Mouse (Mus musculus) c-Kit-positive CD71-positive TER-119-negative erythroid progenitor cells, embryonic 14.5 days (primary cell): ENCODE measurements around the gene Yap1.

Experiments used
- DNase-seq: peaks from one replicate; pipeline ENCODE4 v3.0.0-alpha.2; 2013; ENCODE audit warnings: low read depth

The Yap1 gene

DNA sequence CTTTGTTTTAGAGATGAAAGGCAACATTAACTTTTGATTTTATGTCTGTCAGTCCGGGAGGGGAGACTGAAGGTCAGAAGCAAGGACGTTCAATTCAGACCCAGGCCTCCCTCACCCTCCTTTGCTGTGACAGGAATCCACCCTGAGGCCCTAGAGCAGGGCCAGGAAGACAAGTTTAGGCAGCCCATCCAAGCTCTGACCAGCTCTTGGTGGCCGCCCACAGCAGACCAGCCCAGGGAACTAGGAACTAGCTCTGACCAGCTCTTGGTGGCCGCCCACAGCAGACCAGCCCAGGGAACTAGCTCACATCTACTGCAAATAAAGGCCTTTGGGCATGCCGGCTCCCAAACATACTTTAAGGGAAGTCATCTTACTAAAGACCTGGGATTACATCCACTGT, 26.8 kb downstream of the Yap1 start:
- no peak for DNase-seq

DNA sequence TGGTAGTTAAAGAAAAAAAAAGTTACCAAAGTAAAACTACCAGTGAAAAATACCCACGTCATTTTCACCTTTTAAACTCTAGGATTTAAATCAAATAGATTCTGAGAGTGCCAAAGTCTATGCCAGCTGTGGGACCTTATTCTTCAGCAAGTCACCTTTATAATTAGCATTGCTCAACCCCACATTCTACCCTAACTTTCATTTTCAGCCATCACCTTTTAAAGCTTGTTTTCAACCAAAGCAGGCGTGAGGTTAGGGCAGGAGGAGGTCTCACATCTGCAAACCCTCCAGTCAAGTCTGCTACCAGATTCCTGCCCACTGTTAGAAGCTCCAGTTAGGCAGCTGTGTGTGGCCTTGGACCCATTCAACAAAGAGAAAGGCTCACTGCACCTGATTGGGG, 32.4 kb downstream of the Yap1 start:
- DNase-seq: no peak

DNA sequence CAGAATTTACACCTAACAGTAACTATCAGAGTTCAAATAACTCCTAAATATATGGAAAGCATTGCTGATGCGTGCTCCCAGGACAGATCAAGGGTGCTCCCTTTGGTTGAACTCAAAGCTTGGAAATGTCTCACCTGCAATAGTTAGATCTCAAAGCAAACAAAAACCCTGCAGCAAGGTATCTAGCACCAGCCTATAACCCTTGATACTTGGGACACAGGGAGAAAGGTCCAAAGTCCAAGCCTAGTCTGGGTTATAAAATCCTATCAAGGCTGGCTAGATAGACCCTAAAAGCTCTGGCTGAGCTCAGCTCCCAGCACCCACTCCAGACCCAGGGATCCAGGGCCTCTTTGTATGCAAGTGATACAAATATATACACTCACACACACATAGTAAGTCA, 36.4 kb downstream of the Yap1 start:
- no peak for DNase-seq

DNA sequence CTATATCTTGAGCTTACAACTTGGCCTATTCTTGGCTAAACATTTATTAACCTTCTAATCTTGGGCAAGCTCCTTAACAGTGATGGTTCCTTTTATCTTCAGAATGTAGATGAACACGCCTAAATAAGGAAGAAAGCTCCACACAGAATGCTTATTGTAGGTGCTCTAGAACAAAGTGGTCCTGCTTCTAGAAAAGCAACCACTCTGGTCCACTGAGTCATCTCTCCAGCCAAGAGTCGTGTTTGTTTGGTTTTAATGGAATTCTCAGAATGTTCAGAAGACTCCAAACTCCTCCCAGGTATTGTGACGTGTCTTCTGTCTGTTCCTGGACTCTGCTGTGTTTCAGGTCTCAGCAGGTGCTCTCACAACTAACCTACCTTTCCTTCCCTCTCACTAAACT, 38.8 kb downstream of the Yap1 start:
- DNase-seq: no peak

DNA sequence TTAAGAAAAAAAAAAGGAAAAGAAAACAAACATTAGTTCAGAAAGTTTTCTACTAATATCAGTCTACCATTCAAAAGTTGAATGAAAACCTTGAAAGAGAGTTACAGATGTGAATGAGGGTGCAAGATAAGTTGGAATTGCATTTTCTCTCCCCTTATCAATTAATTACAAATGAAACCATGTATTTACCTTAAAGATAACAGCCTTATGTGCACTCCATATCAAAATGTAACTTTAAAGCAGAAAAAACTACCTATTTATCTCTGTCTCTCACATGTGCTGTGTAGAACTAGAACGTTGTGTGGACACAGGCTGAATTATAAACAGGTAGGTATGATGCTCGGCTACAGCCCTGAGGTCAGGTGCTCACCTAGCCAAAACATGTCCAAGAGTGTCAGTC, 40.5 kb downstream of the Yap1 start:
- DNase-seq: peak; percentile 38

DNA sequence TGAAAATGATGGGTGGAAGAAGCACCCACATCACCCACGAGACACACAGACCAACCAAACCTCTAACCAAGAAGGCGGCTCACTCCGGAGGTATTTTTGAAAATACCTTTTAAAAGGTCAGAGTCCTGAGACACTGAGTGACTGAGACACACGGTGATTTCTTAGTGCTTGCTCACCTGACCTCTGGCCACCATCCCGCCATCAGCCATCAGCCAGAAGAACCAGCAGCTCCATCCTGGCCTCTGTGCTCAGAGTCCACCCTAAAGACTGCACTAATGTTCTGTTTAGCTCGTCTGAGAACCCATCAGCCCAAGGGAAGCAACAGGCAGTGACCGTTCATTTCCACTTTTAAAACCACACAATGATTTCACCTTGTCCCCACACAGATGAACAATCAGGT, 41.5 kb downstream of the Yap1 start:
- DNase-seq: no peak

DNA sequence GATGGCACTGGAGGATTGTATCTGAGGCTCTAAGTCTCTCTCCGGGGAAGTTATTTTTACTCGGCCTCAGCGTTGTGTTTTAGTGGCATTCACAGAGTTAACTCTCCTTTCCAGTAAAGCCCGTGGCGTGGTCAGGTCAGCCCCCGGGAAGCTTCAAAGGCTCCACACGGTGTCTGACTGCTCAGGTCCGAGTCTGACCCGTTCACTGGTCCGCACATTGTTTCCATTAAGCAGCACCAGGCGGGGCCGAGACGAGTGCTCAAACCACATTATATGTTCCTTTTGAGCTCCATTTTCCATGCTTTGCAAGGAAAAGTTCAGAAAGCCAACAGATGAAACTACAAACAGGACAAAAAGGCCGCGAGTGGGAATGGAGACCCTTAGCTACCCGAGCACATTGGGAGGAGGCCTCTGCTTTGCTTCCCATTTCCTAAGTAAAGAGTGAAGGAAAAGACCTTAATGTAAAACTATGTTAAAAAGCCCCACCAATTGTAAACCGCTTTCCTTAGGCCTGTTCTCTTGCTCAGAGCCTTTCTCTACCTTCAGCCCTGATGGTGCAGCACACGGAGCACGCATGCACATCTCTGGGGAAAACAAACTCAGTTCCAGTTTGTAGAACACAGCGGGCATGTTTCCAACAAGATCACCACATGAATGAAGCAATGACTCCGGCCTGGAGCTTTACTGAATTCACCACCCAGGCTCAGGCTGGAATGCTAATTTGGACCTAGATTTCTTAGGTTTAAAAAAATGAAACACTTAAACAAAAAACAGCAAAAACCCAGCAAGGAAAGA, 42.8 kb downstream of the Yap1 start:
- no peak for DNase-seq

DNA sequence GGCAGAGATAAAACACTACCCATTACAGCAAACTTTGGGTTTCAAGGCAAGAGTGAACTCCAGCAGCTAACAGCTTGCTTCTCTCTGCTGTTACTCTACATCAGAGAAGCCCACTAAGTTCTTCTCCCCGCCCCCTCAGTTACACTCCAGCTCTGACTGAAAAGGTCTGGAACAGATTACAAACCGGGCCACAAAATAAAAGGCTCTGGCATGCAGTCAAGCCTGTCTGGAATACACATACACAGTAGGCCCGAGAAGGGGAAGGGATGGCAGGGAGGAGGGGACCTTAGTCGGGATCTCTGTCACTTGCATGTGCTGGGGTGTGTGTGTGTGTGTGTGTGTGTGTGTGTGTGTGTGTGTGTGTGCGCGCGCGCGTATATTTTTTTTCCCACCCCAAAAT, 44.0 kb downstream of the Yap1 start:
- no peak for DNase-seq

DNA sequence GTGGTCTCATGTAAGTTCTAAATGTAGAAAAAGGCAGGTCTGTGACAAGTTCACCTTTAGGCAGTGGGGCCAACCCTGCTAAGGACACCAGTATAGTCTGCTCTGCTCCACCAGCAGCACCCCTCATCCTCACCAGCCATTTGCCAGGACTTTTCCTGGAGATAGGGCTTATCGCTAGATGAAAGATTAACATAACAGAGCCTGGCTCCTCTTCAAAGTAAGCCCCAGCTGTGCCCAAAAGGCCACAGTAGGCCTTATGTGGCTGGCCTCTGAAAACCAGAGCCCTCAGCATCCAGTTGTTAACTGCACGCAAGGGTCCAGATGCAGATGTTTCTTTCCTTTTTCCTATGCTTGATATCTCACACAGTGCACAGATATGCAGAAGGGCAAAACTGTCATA, 45.1 kb downstream of the Yap1 start:
- no peak for DNase-seq

DNA sequence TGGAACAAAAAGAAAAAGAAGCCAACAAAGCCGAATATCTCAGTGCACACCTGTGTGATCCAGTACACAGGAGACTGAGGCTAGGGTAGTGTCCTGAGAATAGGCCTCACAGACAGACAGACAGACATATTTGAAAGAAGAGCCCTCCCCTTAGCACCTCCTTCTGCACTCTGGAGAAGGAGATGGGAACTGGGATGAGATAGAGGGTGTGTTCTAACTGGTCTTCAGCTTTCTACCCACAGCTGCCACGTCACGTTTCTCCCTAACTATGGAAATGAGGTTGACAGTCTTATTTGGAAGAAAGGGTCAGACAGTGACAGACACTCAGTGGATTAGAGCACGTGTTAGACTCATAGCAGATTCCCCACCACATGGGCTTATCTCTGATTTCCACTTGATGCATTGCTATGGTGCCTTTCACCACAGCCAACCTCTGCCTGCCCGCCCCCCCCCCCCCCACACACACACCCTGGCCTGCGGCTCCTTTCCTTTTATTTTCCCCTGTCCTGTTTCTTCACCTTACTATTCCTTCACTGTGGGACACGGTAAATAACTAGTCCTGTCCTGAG, 46.3 kb downstream of the Yap1 start:
- no peak for DNase-seq

DNA sequence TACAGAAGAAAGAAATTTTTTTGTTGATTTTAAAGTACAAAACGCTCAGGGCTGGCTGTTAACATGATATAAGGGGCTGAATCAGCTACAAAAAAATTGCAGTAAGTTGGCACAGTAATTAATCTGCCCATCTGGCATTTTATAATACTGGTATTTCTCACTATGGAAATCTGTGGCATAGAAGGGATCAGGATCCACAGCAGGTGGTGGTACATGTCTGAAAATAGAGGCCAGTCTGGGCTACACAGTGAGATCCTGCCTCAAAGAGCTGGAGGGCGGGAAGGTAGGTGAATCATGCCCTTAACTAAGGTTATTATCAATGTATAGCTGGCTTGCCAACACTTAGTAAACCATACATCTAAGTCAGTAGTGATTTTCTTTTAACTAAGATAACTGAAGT, 47.0 kb downstream of the Yap1 start:
- no peak for DNase-seq

DNA sequence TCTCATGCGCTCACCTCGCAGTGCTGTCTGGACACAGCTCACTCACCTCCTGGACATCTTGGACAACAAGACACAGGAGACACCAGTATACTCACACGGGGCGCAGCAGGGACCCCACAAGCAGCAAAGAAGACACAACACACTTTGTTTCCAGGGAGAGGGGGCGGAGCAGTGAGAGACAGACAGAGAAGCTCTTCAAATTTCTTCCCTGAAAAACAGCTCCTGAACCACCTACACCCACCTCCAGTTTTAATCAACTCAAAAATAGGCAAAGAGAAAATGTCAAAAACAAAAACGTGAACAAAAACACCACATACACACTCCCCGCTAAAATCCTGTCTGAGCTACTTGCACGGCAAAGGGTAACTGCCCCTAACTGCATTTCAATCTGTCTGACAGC, 48.0 kb downstream of the Yap1 start:
- no peak for DNase-seq

DNA sequence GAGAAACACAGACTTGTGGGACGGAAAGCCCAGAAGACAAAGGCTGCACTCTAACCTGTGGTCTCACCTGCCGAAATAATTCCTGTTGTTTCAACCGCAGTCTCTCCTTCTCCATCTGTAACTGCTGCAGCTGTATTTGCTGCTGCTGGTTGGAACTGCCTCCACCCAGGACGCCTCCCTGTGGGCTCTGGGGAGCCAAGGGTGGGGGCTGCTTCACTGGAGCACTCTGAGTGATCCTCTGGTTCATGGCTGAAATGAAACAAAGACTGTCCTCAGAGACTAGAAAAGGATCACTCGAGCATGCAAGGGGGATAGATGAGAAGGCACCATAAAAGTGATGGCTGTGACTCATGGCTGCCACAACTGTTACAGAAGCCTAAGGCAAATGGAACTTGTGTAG, 51.5 kb downstream of the Yap1 start:
- DNase-seq: no peak

DNA sequence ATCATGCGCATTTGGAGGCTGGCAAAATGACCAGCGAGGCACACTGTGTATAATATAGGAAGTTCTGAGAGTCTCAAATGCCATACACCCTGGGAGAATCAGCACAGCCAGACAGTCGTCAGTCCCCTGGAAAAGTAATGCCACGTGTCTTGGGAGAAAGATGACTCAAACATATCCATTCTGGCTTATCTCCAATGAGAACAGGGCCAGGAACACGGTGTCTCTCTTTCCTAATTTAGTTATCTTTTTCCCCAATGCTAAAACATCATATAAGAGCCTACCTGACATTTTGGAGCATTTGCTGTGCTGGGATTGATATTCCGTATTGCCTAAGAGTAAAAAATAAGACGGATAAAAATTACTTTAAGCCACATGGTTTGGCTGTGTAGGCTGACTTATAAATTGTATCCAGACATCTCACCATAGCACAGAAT, 54.2 kb downstream of the Yap1 start:
- no peak for DNase-seq

DNA sequence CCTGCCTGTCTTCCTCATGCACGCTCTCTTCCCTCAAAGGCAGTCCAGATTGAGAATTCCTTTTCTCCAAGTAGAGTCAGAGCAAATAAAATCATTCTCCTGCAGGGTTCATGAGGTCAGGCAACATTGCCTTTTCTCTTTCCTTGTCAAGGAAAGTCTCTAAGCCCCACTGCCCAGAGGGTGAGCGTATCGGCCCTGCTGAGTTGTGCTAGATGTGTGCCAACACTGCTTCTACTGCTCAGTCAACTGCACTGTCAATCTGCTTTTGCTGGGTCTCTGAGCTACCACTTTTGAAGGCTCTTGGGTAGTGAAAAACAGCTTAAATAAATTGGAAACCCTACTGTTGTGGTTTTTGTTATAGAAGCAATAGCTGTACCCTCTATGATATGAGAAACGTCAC, 56.5 kb downstream of the Yap1 start:
- DNase-seq: no peak

DNA sequence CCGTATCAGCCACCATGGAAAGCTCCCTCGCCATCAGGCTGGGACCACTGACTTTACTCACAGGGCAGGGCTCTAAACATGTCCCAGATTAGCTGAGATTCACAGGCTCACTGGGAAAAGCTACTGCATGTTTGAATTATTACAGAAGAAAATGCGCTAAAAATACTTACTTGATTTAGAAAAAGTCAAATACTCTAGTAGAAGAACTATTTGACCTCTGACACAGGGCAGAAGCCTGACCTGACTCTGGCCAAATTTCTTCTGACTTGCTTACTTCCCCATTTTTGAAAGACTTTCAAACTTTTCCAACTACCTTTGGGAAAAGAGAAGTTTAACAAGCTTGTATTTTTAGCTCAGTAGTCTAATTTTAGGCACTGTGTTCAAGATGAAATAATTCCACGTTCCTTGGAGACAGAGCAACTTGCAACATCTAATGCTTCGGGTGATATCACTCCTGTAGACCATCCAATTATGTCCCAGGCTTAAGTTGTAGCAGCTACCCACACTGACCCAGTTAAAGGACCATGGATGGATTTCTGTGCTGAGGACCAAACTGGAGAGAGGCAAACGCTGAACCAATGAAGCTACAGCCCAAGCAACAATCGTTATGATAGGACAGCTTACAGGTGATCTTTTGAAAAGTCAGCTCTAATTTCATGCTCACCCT, 60.5 kb downstream of the Yap1 start:
- DNase-seq: no peak

DNA sequence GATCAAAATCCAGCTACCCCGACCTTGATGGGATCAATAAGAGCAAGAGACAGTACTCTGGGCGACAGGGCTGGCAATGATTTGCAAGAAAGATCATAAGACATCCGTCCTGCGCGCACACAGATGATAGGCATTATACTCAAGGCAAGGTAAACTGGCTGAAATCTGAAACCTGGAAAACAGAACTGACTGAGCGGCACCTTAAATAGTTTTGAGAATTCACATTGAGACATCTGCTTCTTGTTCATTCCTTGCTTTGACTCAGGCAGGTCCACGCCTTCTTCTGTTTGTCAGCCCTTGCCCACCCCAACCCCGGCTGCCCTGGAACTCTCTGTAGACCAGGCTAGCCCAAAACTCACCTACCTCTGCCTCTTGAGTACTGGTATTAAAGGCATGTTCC, 61.7 kb downstream of the Yap1 start:
- DNase-seq: no peak

DNA sequence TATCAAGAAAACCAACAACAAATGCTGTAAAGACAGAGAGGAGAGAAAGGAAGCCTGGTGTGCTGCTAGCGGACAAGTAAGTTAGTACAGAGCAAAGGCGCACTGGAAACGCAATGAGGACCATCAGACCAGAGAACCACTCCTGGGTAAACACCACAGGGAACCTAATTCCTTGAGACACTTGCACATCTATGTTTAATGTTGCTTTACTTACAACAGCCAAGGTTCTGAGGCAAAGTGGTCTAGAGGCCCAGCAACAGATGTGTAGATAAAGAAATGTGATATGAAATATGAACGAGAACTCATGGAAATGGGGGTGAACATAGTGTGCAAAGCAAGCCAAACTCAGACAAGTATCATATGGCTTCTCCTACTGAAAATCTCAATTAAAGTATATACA, 64.3 kb downstream of the Yap1 start:
- DNase-seq: no peak

DNA sequence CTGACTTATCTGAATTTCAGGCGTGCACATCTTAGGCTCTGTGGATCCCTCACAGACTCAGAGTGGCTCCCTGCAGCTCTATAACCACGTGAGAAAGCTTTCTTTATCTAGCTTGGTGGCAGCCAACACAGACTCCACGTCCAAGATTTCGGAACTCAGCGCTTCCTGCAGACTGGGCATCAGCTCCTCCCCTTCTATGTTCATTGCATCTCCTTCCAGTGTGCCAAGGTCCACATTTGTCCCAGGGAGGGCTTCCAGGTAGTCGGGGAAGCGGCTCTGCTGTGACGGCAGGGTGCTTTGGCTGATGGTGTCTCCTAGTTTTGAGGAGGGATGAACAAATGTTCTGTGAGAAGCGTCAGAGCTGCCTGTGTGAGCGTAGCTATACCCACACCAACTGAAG, 70.0 kb downstream of the Yap1 start:
- DNase-seq: no peak

DNA sequence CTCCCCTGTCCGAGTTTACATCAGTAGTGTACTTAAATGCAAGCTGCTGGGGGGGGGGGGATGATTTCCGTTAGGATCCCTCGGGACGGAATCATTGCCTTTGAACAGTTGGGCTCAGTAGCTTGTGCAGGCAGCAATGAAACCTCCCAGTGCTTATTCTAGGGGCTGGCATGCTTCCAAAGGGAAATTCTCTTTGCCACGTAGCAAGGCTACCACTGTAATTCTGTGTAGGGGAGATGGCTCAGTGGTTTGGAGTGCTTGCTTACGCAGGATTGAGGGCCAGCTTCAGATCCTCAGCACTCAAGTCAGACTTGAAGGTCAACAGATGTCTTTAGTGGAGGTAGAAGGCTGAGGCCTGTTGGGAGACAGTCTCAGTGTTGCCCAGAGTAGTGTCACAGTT, 74.8 kb downstream of the Yap1 start:
- DNase-seq: no peak

DNA sequence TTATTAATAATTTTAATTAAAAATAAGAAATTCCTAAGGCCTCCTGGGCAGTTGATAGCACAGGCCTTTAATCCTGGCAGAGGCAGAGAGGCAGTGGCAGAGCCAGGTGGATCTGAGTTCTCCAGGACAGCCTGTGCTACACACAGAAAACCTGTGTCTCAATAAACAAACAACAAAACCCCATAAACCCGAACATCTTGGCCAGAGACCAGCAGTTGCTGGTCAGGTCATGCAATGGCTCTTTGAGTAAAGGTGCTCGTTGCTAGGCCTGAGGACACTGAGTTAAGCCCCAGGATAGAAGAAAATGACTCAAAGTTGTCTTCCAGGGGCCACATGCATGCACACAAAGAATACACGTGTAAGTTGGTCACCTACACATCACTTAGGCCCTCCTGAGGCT, 75.5 kb downstream of the Yap1 start:
- DNase-seq: no peak

DNA sequence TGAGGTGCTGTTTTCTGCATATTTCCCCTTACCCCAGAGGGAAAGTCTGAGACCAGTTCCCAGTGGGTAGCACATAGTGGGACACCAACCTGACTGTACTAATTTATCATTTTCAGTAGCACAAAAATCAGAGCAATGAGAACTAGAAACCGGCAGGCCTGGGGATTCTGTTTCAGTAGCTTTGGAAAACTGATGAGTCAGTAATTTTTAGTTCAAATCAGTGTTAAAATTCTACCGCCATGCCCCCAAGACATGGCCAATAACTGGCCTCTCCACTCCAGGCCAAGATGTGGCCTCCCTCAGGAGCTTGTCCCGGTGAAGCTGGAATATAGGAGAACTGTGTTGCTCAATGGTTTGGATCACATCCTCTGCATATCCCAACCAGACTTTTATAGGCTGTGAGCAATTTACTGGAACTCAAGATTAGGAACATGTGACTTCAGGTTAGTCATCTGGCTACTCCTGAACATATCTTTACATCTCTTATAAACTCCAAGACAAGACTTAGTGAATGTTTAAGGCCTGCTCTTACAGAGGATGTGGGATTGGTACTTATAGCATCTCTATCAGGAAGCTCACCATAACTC, 76.1 kb downstream of the Yap1 start:
- no peak for DNase-seq

DNA sequence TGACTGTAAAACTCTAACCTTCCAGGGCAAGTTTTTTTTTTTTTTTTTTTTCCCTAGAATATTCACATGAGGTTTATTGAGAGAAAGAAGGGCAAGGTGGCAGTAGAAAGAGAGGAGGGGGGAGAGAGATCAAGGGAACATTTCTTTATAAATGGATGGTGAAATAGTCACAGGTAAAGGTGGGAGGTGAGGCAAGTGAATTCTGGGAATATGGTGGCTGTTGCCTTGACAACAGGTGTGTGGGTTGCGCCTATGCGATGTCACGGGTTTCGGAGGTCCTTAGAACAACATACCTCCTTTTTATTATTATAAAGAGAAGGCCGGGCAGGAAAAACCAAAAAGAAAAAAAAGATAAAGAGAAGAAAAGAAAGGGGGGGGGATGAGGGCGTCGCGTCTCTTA, 89.5 kb downstream of the Yap1 start:
- no peak for DNase-seq
